Mouse (Mus musculus) embryo, embryonic 11 days (tissue): ENCODE results near the gene Bcap31.

Experiments used
- DNase-seq: peaks from one replicate; pipeline ENCODE4 v3.0.0-alpha.2; 2015

The Bcap31 gene

DNA sequence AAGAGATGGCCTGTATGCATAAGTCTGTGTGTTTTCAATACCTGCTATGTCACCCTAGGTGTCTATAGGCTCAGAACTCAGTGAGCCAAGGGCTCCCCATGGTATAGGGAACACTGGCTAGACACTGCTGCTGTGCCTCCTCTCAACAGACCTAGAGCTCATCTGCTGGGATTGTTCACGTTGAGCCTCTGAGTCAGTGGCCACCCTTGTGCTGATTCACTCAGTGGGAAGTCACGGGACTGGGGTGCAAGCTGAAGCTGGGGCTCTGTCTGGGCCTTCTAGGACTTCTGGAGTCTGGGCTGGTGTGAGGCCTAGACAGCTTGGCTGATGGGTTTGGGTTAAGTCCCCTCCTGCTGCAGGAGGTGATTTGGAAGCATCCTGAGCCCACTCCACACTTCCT, 40.7 kb downstream of the Bcap31 start:
- no peak for DNase-seq

DNA sequence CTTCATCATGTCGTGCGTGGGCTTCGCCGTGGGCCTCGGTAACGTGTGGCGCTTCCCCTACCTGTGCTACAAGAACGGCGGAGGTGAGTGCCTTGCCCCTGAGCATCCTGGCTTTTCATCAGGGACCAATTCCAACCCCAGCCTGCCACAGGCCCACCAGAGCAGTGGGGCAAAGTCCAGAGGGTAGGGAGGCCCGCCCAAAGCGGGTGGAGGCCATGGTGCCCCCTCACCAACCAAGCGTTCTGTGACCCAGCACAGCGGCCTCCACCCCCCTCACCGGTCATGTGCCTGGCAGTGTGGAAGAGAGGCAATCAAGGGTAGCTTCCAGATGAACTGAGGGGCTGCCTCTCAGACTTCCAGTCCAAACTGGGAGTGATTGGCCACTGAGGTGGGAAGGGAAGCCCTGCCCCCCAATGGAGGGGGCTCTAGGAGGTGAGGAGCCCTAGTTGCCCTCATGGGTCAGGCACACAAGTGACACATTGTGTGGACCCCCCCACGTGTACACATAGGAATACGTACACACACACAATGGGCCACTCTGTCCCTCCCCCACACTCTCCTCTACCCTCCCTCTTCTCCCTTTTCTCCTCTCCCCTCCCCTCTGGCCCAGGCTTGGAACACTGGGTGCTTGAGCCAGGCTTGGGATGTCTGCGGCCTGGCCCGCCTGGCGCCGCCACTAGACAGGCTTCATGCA, 41.9 kb downstream of the Bcap31 start:
- peak; percentile 28 for DNase-seq

GRCm38 (mm10) chrX:73673619-73673967, 42.4 kb downstream of the Bcap31 start:
- peak; percentile 10 for DNase-seq

DNA sequence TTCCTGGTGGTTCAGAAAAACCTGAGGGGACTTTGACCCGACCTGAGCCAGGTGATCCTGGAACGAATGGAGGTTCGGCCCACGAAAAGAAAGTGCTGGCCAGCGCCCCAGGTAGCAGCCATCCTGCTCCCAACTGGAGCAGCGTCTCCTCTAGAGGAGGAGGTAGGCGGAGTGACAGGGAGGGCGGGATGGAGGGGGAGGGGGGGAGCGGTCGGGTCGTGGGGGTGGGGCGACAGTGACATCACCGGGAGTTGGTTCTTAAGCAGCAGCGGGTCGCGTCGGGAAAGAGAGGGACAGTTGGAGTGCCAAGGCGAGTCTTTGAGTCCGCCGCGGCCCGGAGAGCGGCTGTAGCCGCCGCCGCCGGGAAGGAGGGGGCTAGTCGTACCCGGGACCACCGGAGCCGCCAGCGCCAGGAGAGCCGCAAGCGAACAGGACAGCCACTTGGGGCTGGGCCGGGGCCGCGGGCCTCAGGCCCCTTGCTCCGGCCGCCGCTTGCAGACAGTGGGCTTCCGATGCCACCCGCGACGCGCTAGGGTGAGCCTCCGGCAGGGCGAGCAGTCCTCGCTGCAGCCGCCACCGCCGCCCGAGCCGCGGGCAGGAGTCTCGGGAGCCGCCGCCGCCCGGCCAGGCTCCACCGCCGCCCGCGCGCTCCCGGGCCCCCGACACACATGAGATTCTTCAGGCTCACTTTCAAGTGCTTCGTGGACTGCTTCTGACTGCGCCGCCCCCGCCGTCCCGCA, 42.9 kb downstream of the Bcap31 start, which contains the start of gene Slc6a8:
Slc6a8 (plus strand) TSS at position 272 of the 740 bp plus-strand sequence.
- DNase-seq, result peak; percentile 79

- DNase-seq, result peak; percentile 69
These were observed 43.9 kb downstream of the Bcap31 start for GRCm38 (mm10) chrX:73672031-73672431.

GRCm38 (mm10) chrX:73663143-73663542, 52.8 kb downstream of the Bcap31 start:
- peak; percentile 13 for DNase-seq

- no peak for DNase-seq
These were observed 55.7 kb downstream of the Bcap31 start for GRCm38 (mm10) chrX:73660284-73660665.

DNA sequence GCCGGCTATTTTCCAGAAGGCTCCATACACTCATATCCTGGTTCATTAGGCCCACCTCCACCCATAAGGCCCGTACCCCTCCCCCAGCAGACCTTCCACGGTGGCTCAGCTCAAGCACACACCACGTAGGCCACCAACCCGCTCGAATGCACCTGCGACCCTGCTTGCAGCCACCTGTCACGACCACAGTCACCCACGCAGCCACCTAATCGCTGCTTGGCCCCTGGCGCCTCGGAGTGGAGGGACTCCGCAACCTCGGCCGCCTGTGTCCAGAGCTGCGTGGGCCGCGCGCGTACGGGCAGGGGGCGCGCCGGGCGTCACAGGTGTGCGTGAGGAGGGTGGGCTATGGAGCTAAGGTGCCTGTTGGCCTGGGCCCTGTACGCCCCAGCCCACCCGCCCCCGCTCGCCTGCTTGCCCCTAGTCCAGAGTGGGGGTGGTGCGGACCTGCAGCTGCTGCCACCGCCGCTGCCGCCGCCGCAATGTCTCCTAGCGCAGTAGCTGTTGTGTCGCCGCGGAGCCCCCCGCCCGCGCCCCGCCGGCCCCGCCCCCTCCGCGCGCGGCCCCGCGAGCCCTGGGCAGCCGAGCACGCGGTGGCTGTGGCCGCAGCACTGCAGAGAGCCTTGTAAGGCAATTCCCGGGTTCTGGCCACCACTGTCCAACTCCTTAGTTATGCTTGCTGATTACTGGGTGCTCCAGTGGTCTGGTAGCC, 56.2 kb downstream of the Bcap31 start, which contains the start of gene Pnck:
Pnck (minus strand) TSS at position 543 of the 709 bp plus-strand sequence.
- DNase-seq, result peak; percentile 54

DNA sequence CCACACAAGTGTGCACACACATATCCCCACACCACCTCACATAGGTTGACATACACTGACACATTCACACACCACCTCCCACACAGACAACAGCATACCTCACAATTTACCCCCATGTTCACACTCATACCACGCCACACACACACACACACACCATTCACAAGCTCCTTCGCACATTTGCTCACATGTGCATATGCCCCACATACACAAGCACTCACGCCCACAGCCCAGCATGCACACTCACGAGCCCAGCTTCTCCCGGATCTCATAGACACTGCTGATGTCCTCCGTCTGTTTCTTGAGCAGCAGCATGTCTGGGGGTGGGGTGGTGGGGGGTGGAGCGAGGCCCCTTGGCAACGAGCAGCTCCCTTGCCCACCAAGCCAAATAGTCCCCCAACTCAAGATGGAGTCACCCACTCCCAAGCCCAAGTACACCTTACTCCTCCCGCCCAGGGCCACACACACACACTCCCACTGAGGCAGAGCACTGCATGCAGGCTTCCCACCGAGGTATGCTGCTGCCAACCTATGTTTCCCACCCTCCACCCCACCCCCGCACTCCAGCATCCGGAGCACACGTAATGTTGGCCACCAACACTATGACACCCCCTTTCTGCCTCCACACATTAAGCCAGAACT, 56.9 kb downstream of the Bcap31 start:
- DNase-seq, result no peak

- no peak for DNase-seq
These were observed 57.6 kb downstream of the Bcap31 start for GRCm38 (mm10) chrX:73658391-73658790.

DNA sequence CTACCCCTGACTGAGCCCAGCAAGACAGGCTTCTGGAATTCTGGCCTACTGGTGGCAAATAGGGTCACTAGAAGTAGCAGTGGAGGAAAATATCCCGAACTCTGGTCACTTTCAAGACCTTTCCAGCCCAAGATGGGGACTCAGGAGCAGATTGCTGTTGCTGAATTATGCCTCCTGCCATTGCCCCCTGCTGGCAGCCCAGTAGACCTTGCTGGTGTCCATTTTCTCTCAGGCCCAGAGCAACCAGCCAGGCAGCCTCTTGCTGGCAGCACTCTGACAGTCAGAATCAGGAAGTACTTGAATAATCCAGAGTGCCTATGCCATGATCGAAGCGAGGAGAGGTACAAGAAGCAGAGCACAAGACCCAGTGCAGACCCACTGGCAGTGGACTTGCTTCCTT, 60.4 kb downstream of the Bcap31 start:
- DNase-seq, result peak; percentile 48

GRCm38 (mm10) chrX:73654177-73654576, 61.8 kb downstream of the Bcap31 start:
- peak; percentile 73 for DNase-seq

DNA sequence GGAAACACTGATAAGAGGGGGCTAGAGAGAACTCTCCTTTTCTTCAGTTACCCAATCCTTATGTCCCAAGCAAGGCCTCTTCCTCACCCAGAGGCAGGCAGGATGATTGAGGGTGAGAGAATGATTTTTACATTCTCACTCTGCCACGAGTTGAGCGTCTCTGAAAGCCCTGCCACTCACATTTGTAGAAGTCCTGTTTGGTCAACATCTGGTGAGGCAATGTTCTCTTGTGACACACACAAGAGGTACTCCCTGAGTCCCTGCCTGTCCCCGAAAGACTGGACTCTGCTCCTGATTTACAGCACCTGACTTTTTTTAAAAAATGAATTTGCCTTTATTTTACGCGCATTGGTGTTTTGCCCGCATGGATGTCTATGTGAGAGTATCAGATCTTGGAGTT, 62.6 kb downstream of the Bcap31 start:
- no peak for DNase-seq

DNA sequence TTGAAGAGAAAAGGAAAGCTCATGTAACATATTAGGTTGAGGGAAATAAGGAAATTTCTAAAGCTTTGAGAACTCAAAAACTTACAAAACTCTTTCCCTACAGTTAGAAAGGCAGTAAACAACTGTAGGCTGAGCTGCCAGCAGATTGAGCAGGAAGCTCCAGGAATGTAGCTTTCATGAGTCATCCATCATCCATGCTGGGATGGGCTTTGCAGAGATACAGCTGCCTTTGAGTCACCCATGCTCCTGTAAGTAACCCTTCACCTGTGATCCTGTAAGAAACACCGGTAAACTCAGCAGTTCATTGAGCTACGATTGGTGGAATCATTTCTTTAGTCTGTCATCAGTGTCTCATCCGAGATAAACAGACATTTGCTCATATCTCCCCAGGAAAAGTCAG, 65.1 kb downstream of the Bcap31 start:
- no peak for DNase-seq

DNA sequence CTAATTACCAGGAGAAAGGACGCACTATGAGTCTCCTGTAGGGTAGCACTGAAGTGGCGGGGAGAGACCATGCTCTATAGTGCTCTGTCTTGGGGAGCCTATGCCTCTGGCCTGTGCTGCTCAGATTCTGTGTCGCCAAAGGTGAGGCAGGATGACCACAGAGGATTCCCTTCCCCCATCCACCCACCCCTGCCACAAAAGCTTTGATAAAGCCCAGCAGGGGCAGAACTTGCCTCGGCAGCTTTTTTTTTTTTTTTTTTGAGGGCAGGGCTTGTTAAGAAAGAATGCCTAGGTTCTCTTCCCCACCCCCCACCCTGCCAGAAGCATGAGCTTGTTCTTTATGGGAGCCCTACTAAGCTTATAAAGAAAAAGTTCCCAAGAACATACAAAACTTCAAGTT, 70.9 kb downstream of the Bcap31 start:
- no peak for DNase-seq

DNA sequence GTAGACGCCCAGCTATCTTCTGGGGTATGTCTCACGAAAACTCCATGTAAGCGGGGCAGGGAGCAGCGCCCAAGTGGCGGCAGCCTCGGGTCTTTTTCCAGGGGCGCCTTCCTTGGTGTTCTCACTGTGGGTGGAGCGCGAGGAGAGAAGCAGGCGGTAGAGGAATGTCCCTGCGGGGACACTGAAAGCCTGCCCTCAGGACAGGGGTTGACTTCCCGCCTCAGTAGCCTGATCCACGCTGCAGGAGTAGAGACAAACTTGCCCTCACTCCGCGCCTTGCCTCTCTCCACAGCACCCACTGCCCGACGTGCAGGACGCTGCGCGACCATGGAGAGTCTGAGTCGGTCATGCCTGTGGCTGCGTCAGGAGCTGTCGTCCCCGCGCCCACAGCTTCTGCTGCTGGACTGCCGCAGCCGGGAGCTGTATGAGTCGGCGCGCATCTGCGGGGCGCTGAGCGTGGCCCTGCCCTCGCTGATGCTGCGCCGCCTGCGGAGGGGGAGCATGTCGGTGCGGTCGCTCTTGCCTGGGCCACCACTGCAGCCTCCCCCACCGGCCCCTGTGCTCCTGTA, 76.0 kb downstream of the Bcap31 start:
- DNase-seq, result peak; percentile 52

- peak; percentile 76 for DNase-seq
These were observed 76.7 kb downstream of the Bcap31 start, which contains the start of gene Dusp9 for GRCm38 (mm10) chrX:73639255-73639675. Gene Dusp9 (plus strand): TSS chrX:73639419.

- DNase-seq, result peak; percentile 29
These were observed 78.6 kb downstream of the Bcap31 start for GRCm38 (mm10) chrX:73637415-73637814.
